Mouse (Mus musculus): ENCODE data around the gene Bcl7a.

- TF ChIP-seq GATA1 (IDR thresholded peaks at IDR 0.05; ENCODE audit: low read length) (no peak), TAL1 (IDR thresholded peaks at IDR 0.05; ENCODE audit: low read length) (no peak)
These were observed 50.8 kb downstream of the Bcl7a start, which contains the start of gene Mlxip for GRCm38 (mm10) chr5:123394303-123394956.
